Mouse (Mus musculus) regulatory T cell (primary cell): Measurements from ENCODE around the gene Dcdc2a.

ENCODE experiments used
- in situ Hi-C: fragments of 300-600 bp; cut with MboI, MseI; formaldehyde crosslinking; loops from one replicate; pipeline ENCODE4 v1.15.1; 2025; ENCODE audit warnings: high pct_unique_total_duplicates

Dcdc2a gene

DNA sequence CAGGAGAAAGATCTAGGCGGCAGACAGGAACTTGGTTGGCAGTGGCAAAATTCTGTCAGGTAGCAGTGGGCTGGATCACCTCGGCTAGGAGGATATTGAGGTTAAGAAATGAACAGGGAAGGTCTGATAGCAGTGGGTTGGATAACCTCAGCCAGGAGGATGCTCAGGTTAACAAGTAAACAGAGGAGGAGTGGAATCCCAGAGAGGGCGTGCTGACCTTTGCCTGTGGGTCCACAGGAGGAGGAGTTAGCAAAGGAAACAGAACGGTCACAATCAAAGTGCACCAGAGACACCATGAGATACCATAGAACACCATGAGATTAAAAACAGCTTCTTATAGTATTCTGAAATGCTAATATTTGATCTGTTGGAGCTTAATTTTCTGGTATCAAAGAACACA is 38.6 kb downstream of the Dcdc2a start:
- in situ Hi-C loops, result no loop called here

DNA sequence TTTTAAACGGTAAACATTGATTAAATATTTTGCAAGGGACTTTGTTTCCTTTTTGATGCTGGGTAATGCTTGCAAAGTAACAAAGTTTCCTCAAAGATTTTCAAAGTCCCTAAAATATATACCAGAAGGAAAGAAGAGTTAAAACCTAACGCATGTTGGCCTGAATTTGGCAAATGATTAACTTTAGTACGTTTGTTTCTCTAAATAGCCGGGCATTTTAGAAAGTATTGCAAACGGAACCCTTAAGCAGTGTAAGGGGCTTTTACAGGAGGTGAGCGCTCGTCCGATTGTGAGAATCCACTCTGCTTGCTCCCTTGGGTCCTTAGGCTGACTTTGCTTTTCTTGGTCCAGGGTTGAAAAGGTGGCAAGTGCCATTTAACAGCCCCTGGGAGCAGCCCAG is 41.5 kb downstream of the Dcdc2a start:
- in situ Hi-C loops, result no loop called here

DNA sequence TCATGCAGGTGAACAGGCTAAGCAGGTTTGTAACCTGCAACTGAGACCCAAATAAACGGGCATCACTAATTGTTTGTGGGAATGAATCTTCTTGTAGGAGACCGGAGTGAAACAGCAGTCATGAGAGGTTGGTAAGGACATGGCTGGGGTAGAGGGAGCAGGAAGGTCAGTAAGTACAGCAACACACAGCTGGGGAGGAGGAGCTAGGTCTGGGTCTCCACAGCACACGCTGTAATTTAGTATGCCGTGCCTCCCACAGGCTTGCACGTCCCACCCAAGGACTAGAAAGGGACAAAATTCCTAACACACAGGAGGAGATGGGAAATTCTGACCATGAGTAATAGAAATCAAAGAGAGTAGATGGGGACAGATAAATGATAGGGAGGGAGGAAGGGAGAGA is 42.8 kb downstream of the Dcdc2a start:
- in situ Hi-C loops, result no loop called here

DNA sequence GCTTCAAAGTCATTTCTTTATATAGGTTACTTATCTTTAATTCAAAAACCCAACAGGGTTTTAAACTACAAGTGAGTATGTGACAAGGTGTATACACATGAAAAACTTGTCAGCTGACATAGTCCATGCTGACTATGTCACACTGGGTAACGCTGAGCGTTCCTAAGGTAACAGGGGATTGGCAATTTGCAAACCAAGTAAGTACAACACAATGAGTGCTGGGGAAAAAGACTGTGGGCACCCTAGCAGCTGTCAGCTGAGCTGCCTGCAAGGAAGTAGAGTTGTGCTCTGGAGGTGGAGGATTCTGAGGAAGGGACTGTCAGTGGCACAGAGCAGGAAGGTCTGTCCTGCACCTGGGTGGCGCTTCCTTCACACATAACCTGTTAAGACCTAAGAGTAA is 43.7 kb downstream of the Dcdc2a start:
- in situ Hi-C loops, result no loop called here

DNA sequence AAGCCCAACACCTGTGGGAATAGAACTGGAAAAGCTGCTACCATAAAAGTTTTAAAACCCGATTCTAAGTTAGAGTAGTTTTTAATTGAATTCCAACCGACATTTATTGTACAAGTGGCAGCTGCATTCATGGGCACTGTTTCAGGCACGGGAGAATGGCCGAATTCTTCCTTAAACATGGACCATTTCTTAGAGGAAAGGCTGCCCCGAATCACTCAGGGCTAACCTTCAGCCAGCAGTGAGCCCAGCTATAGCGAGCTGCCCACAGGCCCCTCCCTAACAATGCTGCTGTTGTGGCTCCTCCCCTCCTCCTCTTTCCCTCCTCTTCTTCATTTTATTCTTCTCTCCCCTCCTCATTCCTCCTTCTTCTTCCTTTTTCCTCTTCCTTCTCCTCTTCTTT is 44.8 kb downstream of the Dcdc2a start:
- in situ Hi-C loops, result no loop called here

DNA sequence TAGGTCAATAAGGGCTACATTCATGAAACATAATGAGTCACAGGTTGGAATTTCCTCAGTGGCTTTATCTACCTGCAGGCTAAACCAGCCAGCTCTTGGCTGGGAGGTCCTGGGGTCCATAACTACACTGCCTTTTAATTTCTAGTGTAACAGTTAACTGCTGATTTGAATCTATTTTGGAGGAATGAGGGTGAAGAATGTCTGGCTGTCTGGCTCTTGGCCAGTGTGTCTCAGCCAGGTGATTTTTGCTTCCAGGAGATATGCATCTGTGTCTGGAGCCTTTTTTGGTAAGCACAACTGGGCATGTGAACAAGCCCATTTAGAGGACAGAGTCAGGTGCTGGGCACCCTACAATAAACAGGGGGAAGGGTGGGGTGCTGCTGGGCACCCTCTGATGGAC is 49.9 kb downstream of the Dcdc2a start:
- in situ Hi-C loops, result no loop called here

DNA sequence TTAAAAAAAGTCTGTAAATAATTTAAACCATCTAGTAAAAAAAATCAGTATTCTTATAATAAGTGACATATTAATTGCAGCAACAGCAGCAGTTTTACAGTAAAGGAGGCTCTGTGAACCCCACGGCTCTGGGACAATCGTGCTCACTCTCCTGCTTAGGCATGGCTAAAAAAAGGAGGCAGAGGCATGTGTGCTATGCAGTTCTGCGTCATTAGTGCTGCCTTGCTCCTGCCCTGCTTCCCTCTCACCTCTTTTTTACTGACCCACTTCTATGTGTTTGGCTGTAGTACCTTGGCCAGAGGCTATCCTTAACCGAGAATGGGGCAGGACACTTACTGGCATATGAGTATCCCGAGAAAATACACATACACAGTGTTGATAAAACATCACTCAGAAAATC is 50.9 kb downstream of the Dcdc2a start:
- in situ Hi-C loops, result no loop called here

DNA sequence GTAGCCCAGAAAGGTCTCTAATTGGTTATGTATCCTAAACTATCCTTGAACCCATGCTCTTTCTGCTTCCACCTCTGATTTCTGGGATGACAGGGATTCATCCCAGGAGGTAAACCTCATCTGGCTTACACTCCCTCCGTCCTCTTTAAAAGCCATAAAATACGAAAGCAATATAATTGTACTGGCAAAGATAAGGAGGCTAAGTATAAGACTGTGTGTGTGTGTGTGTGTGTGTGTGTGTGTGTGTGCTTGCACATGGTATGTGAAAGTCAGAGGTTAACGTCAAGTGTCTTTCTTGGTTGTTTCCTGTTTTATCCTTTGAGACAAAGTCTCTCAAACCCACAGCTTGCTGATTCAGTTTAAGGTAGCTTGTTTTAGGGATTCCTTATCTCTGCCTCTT is 52.5 kb downstream of the Dcdc2a start:
- in situ Hi-C loops, result no loop called here

DNA sequence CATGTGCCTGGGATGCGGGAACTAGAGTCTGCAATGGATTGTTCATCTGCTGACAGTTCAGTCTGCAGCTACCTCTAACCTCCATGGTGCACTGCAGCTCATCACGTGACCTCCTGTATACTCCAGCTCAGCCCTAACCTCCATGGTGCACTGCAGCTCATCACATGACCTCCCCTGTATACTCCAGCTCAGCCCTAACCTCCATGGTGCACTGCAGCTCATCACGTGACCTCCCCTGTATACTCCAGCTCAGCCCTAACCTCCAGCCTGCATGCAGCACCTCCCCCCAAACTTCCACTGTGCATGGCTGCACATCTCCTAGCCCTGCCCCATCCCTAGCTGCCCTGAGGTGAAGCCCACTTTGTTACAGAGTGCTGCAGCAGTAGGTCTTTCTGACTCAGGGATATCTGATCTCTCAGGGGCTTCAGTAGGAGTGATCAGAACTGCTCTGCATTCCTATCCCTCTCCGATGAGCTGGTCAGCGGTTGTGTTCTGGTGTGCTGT is 54.8 kb downstream of the Dcdc2a start:
- in situ Hi-C loops, result no loop called here

DNA sequence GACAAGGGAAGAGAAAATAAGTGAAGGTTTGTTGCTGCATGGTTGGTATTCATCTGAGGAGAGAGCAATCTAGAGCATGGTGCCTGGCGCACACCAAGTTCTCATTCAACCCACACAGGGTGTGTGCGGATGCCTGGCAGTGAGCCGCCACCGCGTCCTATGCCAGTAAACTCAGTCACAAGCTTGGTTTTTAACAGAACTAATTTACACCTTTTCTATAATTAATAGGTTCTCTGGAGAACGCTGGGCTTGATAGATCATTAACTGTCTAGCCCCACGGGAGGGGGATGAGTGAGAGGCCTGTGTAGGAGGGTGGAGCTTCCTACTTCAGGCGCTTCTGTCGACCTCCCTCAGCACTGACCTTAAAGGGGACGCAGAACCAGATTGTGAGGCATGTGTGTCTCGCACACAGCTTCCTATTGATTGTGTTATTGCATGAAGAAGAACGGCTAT is 59.7 kb downstream of the Dcdc2a start:
- in situ Hi-C loops, result loop anchor here (5.0 kb wide), 1 partner anchor 93 kb away; the partner anchor contains the start of gene Mrs2

DNA sequence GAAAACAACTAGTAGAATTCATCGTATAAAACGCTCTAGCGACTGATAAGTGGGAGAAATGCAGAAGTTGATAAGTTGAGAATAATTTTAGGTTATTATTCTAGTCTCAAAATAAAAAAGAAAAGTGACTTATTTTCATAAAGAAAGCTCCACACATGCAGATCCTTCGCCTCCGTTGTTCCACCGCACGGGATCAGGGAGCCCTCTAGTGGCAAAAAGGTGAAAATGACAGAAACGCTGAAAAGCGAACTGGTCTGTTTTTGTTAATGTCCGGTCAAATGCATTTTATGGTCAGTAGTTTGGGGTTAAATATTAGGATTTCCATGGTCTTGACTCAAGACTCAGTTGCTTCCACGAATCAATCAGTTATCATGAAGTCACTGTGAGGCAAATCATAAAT is 60.2 kb downstream of the Dcdc2a start:
- in situ Hi-C loops, result loop anchor here (5.0 kb wide), 1 partner anchor 94 kb away; the partner anchor contains the start of gene Mrs2

DNA sequence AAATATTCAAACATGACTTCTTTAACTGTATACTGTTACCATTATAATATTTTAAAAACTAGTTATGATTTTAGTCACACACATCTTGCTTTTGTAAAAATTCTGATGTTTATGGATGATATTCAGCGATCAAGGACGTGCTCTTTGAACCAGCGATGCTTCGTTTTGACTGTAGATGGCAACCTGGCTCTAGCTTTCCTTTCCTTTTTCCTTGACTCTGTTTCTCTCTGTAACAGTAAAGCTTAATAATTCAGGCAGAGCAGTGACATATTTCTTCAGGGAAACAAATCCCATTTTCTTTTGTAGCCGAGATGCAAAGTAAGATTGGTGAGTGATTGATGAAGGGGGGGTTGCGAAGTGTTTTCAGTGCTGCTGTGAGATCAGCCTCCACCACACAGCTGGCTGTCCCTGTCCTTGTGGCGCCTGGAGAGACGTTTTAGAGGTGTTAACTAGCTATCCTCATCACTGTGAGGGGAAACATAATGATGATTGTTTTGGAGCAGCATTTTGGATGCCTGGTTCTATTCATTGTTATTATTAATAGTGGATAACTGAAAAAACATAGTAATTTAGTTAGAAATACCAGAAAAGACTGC is 67.0 kb downstream of the Dcdc2a start:
- in situ Hi-C loops, result no loop called here

DNA sequence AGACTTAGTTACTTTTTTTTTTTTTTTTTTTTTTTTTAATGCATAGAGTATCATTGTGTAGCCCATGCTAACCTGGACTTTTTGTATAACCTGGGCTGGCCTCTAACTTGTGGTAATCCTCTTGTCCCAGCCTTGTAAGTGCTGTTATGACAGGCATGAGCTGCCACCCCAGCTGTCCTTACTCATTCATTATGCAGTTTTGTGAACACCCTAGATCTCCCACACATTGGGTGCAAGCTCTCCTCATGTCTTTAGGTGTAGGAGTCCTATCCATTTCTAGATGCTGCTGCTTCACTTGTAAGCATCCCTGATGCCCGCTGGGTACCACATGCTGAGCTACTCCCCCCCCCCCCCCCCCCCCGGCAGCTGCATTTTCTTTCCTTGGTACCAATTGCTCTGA is 71.4 kb downstream of the Dcdc2a start:
- in situ Hi-C loops, result no loop called here

DNA sequence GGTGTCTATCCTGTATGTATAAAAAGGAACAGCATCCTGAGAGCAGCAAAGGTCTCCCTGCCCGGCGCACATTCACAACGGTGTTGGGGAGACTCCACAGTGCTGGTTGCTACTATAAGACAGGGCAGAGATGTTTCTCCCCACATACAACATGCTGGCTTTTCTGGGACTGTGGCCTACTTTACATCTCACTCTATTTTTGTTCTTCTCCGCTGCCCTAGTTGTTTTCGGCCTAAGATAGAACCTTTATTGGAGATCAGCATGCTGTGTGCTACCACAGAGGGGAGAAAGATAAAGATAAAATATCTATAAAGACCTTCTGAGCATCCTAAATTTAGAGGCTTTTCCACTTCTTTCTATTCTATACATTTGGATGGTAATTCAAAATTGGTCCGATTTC is 72.0 kb downstream of the Dcdc2a start:
- in situ Hi-C loops, result no loop called here

DNA sequence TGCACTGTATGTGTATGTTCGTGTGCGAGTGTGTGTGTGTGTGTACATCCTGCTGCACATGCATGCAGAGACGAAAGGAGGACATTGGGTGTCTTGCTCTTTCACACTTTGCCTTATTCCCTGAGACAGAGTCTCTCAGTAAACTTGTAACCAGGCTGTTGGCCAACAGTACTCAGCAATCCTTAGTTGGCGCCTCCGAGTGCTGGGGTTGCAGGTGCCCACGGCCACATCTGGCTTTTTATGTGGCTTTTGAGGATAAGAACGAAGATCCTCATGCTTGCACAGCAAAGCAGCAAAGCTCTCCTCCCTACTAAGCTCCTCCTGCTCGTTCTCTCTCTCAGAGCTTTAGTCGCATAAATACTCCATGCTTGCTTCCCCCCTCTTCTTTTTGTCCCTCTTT is 73.0 kb downstream of the Dcdc2a start:
- in situ Hi-C loops, result no loop called here

DNA sequence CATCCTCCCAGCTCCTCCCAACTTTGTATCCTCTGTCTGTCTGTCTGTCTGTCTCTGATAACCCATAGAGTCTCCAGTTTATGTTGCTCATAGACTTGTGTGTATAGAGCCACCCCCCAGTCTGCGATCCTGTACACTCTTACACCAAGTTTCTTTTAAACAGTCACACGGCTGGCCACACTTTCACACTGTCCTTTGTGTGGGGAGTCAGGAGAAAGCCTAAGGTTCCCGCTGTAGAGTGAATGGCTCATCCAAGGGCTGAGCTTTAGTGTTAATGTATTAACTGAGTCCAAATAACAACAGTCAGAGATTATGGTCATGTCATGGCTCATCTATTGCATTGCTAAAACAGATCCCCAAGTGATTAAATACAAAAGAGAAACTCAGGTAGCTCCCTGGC is 87.3 kb downstream of the Dcdc2a start:
- in situ Hi-C loops, result no loop called here

DNA sequence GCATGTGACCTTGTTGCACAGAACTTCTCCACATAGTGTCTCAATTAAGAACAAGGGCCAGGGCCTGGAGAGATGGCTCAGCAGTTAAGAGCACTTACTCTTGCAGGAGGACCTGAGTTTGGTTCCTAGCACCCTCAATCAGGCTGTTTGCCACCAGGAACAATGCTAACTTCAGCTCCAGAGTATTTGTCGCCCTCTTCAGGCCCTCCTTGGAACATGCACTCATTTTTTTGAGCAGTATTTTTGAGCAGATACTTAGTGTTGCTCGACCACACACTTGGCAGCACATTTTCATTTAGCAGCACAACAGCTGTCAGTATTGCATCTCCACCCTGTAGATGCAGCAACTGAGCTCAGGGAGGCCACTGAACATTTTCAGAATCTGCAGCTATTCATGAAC is 88.3 kb downstream of the Dcdc2a start:
- in situ Hi-C loops, result no loop called here

DNA sequence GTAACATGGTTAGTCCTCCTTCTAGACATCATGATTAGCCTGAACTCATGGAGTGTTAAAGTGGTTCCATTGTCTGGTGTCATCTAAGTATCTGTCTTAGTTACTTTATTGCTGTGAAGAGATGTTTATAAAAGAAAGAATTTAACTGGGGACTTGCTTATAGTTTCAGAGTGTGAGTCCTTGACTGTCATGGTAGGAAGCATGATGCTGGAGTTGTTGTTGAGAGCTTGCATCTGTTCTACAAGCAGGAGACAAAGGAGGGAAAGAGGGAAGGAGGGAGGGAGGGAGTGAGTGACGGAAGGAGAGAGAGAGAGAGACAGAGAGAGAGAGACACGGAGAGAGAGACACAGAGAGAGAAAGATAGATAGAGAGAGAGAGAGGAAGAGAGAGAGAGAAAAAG is 90.4 kb downstream of the Dcdc2a start:
- in situ Hi-C loops, result no loop called here

DNA sequence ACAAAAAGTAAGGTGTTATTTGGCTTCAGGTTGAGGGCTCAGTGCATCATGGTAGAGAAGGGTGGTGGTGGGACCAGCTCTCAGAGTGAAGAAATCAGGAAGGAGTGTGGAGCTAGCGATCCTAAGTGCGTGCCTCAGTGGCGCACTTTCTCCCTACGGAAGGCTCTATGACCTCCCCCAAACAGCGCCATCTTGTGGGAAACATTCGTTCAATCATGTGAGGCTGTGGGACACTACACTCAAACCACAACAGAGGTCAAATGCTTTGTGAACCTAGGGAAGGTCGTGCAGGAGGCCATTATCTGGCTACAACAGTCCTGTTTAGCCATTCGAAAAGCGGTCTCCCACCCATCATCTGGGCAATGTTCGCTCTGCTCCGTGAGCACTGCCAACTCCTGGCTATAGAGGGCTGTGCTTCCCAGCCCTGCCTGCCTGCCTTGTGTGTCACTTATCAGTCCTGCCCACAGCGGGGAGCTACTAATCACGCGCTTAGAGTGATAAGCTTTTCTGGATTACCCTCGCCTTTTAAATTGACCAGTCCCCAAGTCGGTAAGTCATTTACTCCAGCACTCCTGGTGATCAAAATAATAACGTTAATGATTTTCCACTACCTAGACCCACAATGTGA is 94.5 kb downstream of the Dcdc2a start:
- in situ Hi-C loops, result no loop called here

DNA sequence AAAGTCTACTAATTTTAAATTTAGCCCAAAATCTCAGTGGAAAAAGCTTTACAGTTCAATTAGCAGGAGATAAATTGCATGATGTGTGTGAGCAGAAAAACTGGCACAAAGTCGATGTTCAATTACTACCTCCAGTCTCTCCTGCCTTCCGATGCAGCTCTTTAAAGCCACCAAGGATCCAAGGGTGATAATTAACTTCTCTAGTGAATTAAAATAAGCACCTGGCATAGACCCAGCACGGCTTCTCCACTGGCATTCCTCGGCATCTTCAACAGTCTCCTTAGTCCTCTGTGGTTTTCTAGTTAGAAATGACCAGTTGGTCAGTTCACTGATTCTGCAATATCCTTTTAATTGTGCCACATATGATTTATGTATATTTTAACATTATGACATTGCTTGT is 95.1 kb downstream of the Dcdc2a start:
- in situ Hi-C loops, result no loop called here

DNA sequence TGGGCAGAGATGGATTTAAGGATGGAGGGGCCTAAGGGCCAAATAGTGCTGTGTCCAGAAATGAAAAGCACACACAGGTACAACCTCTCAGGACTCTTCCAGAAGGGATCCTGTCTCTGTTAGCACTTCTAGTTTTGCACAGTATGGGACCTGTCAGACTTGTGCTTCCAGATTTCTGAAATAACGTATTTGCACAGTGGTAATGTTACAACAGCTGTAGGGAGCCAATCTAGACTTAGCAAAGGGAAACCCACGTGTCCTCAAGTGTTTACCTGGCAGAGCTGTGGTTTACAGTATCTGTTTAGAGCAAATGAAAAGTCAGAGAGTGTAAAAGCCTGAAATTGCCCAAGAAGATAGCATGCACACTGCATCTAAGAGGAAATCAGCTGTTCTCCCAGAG is 104.1 kb downstream of the Dcdc2a start:
- in situ Hi-C loops, result no loop called here

DNA sequence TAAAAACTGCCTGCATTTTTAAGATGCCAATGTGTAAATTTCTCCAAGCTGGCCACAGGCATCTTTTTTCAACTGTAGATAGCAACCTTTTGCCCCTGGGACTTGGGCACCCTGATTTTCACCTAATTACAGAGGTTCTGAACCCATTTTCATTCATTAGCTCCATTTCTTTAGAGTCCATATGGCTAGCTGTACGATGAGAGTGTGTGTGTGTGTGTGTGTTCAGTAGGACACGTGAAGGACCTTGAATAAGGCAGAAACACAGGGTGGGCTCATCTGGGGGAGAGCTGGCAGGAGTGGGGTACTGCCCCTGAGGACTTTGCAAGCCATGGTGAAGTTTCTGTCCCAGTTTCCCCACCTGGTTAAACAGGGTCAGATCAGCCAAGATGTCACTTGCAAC is 105.0 kb downstream of the Dcdc2a start:
- in situ Hi-C loops, result no loop called here

DNA sequence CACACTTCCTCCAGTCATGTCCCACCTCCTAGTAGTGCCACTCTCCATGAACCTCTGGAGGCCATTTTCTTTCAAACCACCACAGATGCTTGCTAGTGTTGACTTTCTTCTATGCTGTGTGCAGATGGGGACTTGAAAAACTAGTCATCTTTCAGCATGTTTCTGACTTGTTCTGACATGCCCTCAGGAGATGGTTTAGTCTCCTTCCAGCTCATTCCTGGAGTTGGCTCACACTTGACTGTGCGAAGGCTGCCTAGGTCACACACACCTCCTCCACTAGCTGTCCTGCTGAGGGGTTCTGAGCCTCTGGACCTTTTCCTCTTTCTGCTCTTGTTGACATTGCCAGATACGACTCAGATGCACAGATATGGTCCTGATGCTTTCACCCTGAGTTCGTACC is 106.8 kb downstream of the Dcdc2a start:
- in situ Hi-C loops, result no loop called here

DNA sequence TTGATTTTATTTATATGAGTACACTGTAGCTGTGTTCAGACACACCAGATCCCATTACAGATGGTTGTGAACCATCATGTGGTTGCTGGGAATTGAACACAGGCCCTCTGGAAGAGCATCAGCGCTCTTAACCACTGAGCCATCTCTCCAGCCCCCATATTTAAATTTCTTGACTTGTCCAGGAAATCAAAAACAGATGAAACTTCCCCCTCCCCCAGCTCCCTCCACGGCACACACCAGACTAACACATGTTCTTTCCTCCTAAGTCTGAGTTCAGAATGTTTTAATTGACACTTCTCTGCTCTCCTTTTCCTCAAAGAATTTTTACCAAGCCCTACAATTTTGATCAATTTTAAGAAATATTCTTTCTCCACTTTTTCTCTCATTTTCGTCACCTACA is 113.1 kb downstream of the Dcdc2a start:
- in situ Hi-C loops, result no loop called here
